Comparison of ENCODE assay signal across 8 mouse cellular contexts in the genomic region with DNA sequence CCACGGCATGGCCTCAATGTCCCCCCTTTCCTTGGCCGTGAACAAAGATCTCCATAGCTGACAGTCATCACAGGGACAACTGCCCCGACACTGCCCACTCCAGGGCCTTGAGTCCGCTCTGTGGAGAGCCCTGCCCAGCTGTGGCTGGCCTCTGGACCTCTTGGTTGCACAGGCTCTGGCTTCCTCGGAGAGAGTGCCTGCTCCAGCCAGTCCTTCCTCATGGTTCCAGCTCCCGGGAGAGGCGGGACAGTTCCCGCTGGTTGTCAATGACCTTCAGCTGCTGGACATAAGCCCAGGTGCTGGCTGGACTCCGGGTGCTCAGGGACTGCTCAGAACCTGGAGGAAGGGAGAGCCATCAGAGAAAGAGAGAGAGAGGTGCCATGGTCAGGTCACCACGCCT. TPM values are rescaled to one million over a fixed set of nuclear protein-coding genes. Genes with fewer than 3 reads are reported as not detected.
DNase-seq lines count a peak whose midpoint lies in the region; ATAC-seq lines count a peak whose summit lies in the region.

No protein-coding gene starts in this region.

- intact Hi-C loops in gastrocnemius, postnatal 14 days (cut with DNase I; ENCODE audit: low total_unique reads) = no loop called here

- peak; percentile 38 for DNase-seq in layer of hippocampus, adult 11-12 months (ENCODE audit: low spot score)
- no peak for DNase-seq in layer of hippocampus, postnatal 25 days (ENCODE audit: extremely low spot score in 1 of 2, low spot score in 1 of 2)
- peak; percentile 65 for DNase-seq in adipocyte (ENCODE audit: low spot score)
- peak; percentile 71 for DNase-seq in gastrocnemius, postnatal 14 days
- DNase-seq in kidney, adult 8-10 months = peak; percentile 87 to 90
- peak; percentile 81 for DNase-seq in testis, postnatal 14 days (ENCODE audit: low spot score)
- no peak for DNase-seq in frontal cortex, postnatal 36 days (ENCODE audit: low spot score in 2 of 2)

- no peak for ATAC-seq in monocyte, adult 5-6 weeks (replicated peaks; ENCODE audit: insufficient number of reproducible peaks, low FRiP score, low TSS enrichment, poor library complexity, severe bottlenecking)

RNA-seq across cellular contexts. Expression of a gene that starts 14.2 kb away (rescaled TPM):
- total RNA-seq in layer of hippocampus, postnatal 25 days (2021) = under 1 TPM; 0.59 to 0.71 TPM
- under 1 TPM; 0.49 to 0.60 TPM for total RNA-seq in gastrocnemius, postnatal 14 days (2021)
- total RNA-seq in monocyte, adult 5-6 weeks (2017) = 0.32 to 1.6 TPM in 2 of 3 replicates, not detected in the other

RNA-seq across cellular contexts. Expression of a gene that starts 22.4 kb away (rescaled TPM):
- total RNA-seq in layer of hippocampus, postnatal 25 days (2021) = 10 to 100 TPM; 36.3 to 40.3 TPM
- 1 to 10 TPM; 6.2 to 9.7 TPM for total RNA-seq in gastrocnemius, postnatal 14 days (2021)
- total RNA-seq in monocyte, adult 5-6 weeks (2017) = 0.19 to 5.1 TPM (median 1.8 TPM) in 3 replicates

RNA-seq across cellular contexts. Expression of a gene that starts 33.0 kb away (rescaled TPM):
- 100 to 1,000 TPM; 151 to 169 TPM for total RNA-seq in layer of hippocampus, postnatal 25 days (2021)
- total RNA-seq in gastrocnemius, postnatal 14 days (2021) = 10 to 100 TPM; 39.9 to 40.3 TPM
- total RNA-seq in monocyte, adult 5-6 weeks (2017) = 20.0 to 22.8 TPM (median 22.4 TPM) in 3 replicates

RNA-seq across cellular contexts. Expression of a gene that starts 39.7 kb away (rescaled TPM):
- 10 to 100 TPM; 23.7 to 24.9 TPM for total RNA-seq in layer of hippocampus, postnatal 25 days (2021)
- 10 to 100 TPM in 1 of 2 experiments, 1 to 10 TPM in 1; 9.4 to 10.4 TPM for total RNA-seq in gastrocnemius, postnatal 14 days (2021)
- total RNA-seq in monocyte, adult 5-6 weeks (2017) = 7.9 to 17.5 TPM (median 14.1 TPM) in 3 replicates

Comparison
In these comparisons a context has a peak if more than half of its experiments do, and no peak if none do; other contexts are left out.
1. DNase-seq: peak in layer of hippocampus, adult 11-12 months (single experiment), adipocyte (single experiment), gastrocnemius, postnatal 14 days (single experiment), kidney, adult 8-10 months (2 of 2) and testis, postnatal 14 days (single experiment); none in layer of hippocampus, postnatal 25 days (0 of 2) and frontal cortex, postnatal 36 days (0 of 2).